Mouse (Mus musculus): ENCODE data around the gene Dlg4.

DNA sequence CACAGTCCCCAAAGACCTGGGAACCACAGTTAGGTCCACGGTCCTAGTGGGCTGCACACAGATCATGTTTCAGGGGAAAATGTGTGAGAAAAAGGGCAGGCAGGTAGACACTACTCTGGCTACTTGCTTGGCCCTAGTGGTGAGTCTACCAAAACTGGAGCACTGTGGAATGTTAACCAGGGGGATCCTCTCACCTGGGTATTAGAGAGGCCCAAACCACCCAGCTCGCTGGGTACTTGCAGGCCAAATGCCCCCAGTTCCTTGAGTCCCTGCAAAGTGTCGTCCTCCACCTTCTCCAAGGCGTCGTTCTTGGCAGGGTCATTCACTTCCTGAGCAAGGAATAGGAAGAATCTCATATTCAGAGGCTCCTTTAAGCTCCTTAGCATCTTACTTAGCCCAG is 2.7 kb upstream of the Dlg4 start:
- TF ChIP-seq POLR2A (IDR thresholded peaks at IDR 0.05; ENCODE audit: low read depth, low read length) = no peak
- TF ChIP-seq CTCF (conservative IDR thresholded peaks at IDR 0.05; ENCODE audit: insufficient read depth, insufficient read length, low read depth, low read length) = no peak
